Mouse (Mus musculus) ES-Bruce4 (cell line): ENCODE results near the gene Ssh1. TPM values are rescaled to one million over a fixed set of nuclear protein-coding genes. Genes with fewer than 3 reads are reported as not detected.
A peak's percentile ranks its signal among the peaks of the same experiment; 100 is the strongest.

Experiments
- H3K27ac ChIP-seq: 2 replicates; pipeline ENCODE4 v1.5.1; 2012; ENCODE audit warnings: low read length, inconsistent platforms; ENCODE audit not compliant: insufficient read depth
- H3K27me3 ChIP-seq: 2 replicates; pipeline ENCODE4 v1.6.1; 2012; ENCODE audit warnings: mild to moderate bottlenecking, low read length, inconsistent platforms; ENCODE audit not compliant: control insufficient read depth, poor library complexity, insufficient read depth, severe bottlenecking
- H3K36me3 ChIP-seq: 2 replicates; pipeline ENCODE4 v1.6.1; 2012; ENCODE audit warnings: inconsistent platforms, mild to moderate bottlenecking, low read length, moderate library complexity; ENCODE audit not compliant: control insufficient read depth, poor library complexity, insufficient read depth, severe bottlenecking
- H3K4me1 ChIP-seq: one replicate; pipeline ENCODE4 v1.8.1; 2011; ENCODE audit warnings: low read length; ENCODE audit not compliant: control insufficient read depth, insufficient read depth
- H3K4me3 ChIP-seq: 2 replicates; pipeline ENCODE4 v1.5.1; 2011; ENCODE audit warnings: low read depth, mild to moderate bottlenecking, low read length
- H3K9ac ChIP-seq: 2 replicates; pipeline ENCODE4 v1.6.1; 2012; ENCODE audit warnings: low read depth, mild to moderate bottlenecking, inconsistent platforms; ENCODE audit not compliant: poor library complexity, severe bottlenecking
- H3K9me3 ChIP-seq: replicated peaks from 2 replicates; pipeline ENCODE4 v1.6.1; 2012; ENCODE audit warnings: mild to moderate bottlenecking, low read length, inconsistent platforms; ENCODE audit not compliant: control insufficient read depth, poor library complexity, insufficient read depth, severe bottlenecking
- CTCF ChIP-seq: IDR thresholded peaks from one replicate; pipeline ENCODE4 v1.8.1; 2011; ENCODE audit warnings: low read depth, low read length
- EP300 ChIP-seq: IDR thresholded peaks from 2 replicates; pipeline ENCODE4 v1.6.1; 2011; ENCODE audit warnings: low read depth, low read length; ENCODE audit not compliant: insufficient read depth
- POLR2A ChIP-seq: IDR thresholded peaks from one replicate; pipeline ENCODE4 v1.8.1; 2011; ENCODE audit warnings: low read length; ENCODE audit not compliant: insufficient read depth
- polyA plus RNA-seq: library from polyadenylated mRNA; stranded (reverse); fragments of >200 nt; gene quantifications from 2 replicates; pipeline ENCODE4 v1.2.4, GENCODE M21; 2011; ENCODE audit warnings: low read depth; ENCODE audit not compliant: missing spikeins, insufficient read depth, insufficient read length

Ssh1 gene
- polyA plus RNA-seq, 1 experiment: 23.5 TPM

GRCm38 (mm10) chr5:113966452-113967150, 27.1 kb downstream of the Ssh1 start:
- Histone ChIP-seq H3K4me3 (no peak overlapping the region), H3K9ac (no peak overlapping the region), H3K9me3 (no peaks in the 10 kb centered on the region), H3K27me3 (no peaks in the 10 kb centered on the region), H3K36me3 (no peaks in the 10 kb centered on the region), H3K4me1 (peaks cover 2% of the 10 kb centered on the region), H3K27ac (no peak overlapping the region)
- no peak for TF ChIP-seq POLR2A
- TF ChIP-seq EP300: no peak
- no peak for TF ChIP-seq CTCF

- no peak for TF ChIP-seq CTCF
- no peak for TF ChIP-seq EP300
- TF ChIP-seq POLR2A: no peak
- H3K27ac ChIP-seq: no peak overlapping the region
- no peaks in the 10 kb centered on the region for H3K36me3 ChIP-seq
- no peak overlapping the region for H3K9ac ChIP-seq
- no peaks in the 10 kb centered on the region for H3K9me3 ChIP-seq
- no peaks in the 10 kb centered on the region for H3K27me3 ChIP-seq
- H3K4me3 ChIP-seq: no peak overlapping the region
- H3K4me1 ChIP-seq: peaks cover 4% of the 10 kb centered on the region
Observed at GRCm38 (mm10) chr5:113965659-113966185, 28.0 kb downstream of the Ssh1 start.

GRCm38 (mm10) chr5:113964972-113965371, 28.7 kb downstream of the Ssh1 start:
- Histone ChIP-seq H3K9ac (no peak overlapping the region), H3K9me3 (no peaks in the 10 kb centered on the region), H3K27ac (no peak overlapping the region), H3K27me3 (no peaks in the 10 kb centered on the region), H3K4me1 (peaks cover 6% of the 10 kb centered on the region), H3K36me3 (no peaks in the 10 kb centered on the region), H3K4me3 (no peak overlapping the region)
- TF ChIP-seq POLR2A: no peak
- TF ChIP-seq CTCF: no peak
- no peak for TF ChIP-seq EP300

DNA sequence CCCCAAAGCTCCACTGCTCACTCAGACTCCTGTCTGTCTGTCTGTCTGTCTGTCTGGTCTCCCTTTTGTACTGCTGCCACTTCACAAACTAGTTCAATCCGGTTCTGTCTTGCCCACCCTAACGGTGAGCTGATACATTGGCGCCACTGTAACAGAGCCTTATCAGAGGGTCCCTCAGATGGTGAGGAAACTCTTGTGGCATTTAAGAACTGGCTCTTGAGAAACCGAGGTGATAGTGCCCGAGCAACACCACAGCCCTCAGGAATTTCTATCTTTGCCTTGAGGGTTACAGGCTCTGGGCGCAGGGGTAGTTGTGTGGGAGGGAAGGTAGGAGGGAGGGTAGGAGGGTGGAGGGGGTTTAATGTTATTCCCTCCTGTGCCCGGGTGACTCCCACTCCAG, 31.9 kb downstream of the Ssh1 start:
- H3K27me3 ChIP-seq: no peaks in the 10 kb centered on the region
- no peak overlapping the region for H3K27ac ChIP-seq
- H3K36me3 ChIP-seq: no peaks in the 10 kb centered on the region
- no peak overlapping the region for H3K4me3 ChIP-seq
- H3K9me3 ChIP-seq: no peaks in the 10 kb centered on the region
- H3K4me1 ChIP-seq: peaks cover 14% of the 10 kb centered on the region
- no peak overlapping the region for H3K9ac ChIP-seq
- TF ChIP-seq POLR2A: no peak

DNA sequence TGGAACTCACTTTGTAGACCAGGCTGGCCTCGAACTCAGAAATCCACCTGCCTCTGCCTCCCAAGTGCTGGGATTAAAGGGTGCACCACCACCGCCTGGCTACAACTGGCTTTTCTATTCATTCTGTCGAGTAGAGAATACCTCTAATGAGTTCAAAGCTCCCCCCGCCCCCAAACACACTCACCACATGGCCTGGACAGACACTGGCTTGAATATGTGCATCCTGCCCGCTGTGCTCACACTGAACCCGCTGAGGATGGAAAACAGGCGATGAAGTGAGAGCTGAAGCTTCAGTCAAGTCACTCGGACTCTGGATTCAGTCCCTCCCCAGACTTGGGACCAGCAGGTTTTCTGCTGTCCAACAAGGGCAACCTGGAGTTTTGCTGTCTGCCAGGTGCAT, 33.3 kb downstream of the Ssh1 start:
- Histone ChIP-seq H3K9ac (no peak overlapping the region), H3K27ac (no peak overlapping the region), H3K4me3 (no peak overlapping the region), H3K27me3 (no peaks in the 10 kb centered on the region), H3K36me3 (no peaks in the 10 kb centered on the region), H3K9me3 (no peaks in the 10 kb centered on the region), H3K4me1 (peaks cover 14% of the 10 kb centered on the region)
- no peak for TF ChIP-seq CTCF
- TF ChIP-seq POLR2A: no peak
- TF ChIP-seq EP300: no peak

GRCm38 (mm10) chr5:113959039-113959438, 34.7 kb downstream of the Ssh1 start:
- no peaks in the 10 kb centered on the region for H3K9me3 ChIP-seq
- H3K4me1 ChIP-seq: peaks cover 14% of the 10 kb centered on the region
- no peaks in the 10 kb centered on the region for H3K27me3 ChIP-seq
- TF ChIP-seq EP300: peak; percentile 69; the same call in 1 of the 2 replicates
- no peak for TF ChIP-seq CTCF
- no peak for TF ChIP-seq POLR2A
- no peak overlapping the region for H3K9ac ChIP-seq
- no peaks in the 10 kb centered on the region for H3K36me3 ChIP-seq
- H3K4me3 ChIP-seq: no peak overlapping the region
- H3K27ac ChIP-seq: peak overlapping the region; percentile 4; the same call in 1 of the 2 replicates
